Mouse (Mus musculus): Measurements from ENCODE around the gene Obscn.

- no peak for TF ChIP-seq CTCF (IDR thresholded peaks at IDR 0.05; ENCODE audit: borderline replicate concordance, insufficient read depth, low read length)
- no peak for TF ChIP-seq POLR2A (IDR thresholded peaks at IDR 0.05; ENCODE audit: low read depth, low read length)
Measured at GRCm38 (mm10) chr11:58974414-58974813, 161.8 kb downstream of the Obscn start.

Data from embryonic fibroblast, embryonic 13.5 days (primary cell).